Mouse (Mus musculus): ENCODE measurements around the gene Cdca3. TPM values are rescaled to one million over a fixed set of nuclear protein-coding genes. Genes with fewer than 3 reads are reported as not detected.
A peak's percentile ranks its signal among the peaks of the same experiment; 100 is the strongest.

Gene Cdca3
- polyA plus RNA-seq, 1 experiment from 2014 or later = 202 TPM

DNA sequence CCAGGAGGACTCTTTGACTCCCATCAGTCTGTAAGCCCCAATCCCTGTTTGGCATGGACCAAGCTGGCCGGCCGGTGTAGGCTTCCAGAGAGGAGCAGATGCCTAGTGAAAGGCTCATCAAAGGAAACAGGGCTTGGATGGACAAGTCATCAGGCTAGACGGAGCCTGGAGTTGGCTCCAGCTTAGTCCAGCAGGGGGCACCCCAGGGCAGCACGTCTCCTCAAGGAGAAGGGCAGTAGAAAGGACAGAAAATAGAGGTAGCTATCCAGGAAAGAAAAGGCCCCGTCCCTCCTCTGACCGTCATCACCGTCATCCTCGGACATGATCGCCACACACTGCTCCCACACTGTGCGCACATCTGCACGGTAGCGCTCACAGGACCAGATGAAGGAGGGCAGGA, 30.4 kb downstream of the Cdca3 start:
- no peak overlapping the region for H3K4me3 ChIP-seq (replicated peaks)
- H3K9ac ChIP-seq = no peak overlapping the region
- H3K4me1 ChIP-seq (replicated peaks) = peaks cover 22% of the 10 kb centered on the region
- ATAC-seq (ENCODE audit: low read depth) (peak; percentile 24), DNase-seq (peak; percentile 53)
- H3K9me3 ChIP-seq (replicated peaks) = no peaks in the 10 kb centered on the region
- H3K36me3 ChIP-seq = no peaks in the 10 kb centered on the region
- H3K27ac ChIP-seq = no peak overlapping the region
- WGBS (ENCODE audit: insufficient replicate concordance) = 5% methylated on average over 12 of the region's 12 CpGs
- H3K4me2 ChIP-seq = no peak overlapping the region
- H3K27me3 ChIP-seq = peaks cover 99% of the 10 kb centered on the region

DNA sequence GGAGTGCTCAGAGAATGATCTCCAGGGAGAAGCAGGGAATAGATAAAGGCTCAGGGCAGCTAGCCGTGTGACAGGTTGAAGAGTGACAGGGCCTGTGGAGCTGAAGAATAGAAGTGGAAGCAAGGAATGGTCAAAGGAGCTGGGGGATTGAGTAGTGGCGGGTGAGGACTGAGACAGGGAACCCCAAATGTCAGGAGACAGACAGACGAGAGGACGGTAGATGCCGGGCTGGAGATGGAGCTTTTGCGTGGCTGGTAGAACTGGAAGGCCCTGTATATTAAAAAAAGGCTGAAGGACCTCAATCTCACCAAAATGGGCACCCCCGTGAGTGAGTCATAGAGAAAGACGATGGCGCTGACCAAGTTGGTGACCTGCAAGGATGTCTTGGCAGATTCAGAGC, 31.2 kb downstream of the Cdca3 start:
- Histone ChIP-seq H3K36me3 (no peaks in the 10 kb centered on the region), H3K9ac (no peak overlapping the region), H3K27me3 (peaks cover 100% of the 10 kb centered on the region), H3K4me1 (replicated peaks) (peaks cover 22% of the 10 kb centered on the region), H3K27ac (no peak overlapping the region), H3K4me3 (replicated peaks) (no peak overlapping the region), H3K9me3 (replicated peaks) (no peaks in the 10 kb centered on the region), H3K4me2 (no peak overlapping the region)
- WGBS (ENCODE audit: insufficient replicate concordance) = 75% methylated on average over 9 of the region's 9 CpGs
- ATAC-seq (ENCODE audit: low read depth) (no peak), DNase-seq (no peak)

DNA sequence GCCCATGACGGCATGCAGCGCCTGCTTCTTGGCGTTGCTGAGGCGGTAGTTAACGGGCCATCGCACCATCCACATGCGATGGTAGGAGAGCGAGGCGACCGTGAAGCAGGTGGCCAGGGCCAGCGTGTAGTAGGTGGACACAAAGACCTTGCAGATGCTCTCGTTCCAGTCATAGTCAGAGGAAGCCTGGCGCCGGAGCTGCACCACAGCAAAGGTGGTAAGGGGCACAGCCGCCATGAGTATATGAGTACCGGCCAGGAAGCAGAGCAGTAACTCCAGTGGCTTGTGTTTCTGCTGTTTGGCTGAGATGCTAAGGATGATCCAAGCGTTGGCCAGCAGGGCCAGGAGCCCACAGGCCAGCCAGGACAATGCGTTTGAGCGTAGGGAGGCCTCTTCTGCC, 31.9 kb downstream of the Cdca3 start:
- Histone ChIP-seq H3K4me1 (replicated peaks) (peaks cover 22% of the 10 kb centered on the region), H3K4me2 (no peak overlapping the region), H3K36me3 (no peaks in the 10 kb centered on the region), H3K9me3 (replicated peaks) (no peaks in the 10 kb centered on the region), H3K27ac (no peak overlapping the region), H3K4me3 (replicated peaks) (no peak overlapping the region), H3K27me3 (peaks cover 100% of the 10 kb centered on the region), H3K9ac (no peak overlapping the region)
- 74% methylated on average over 19 of the region's 19 CpGs for WGBS (ENCODE audit: insufficient replicate concordance)
- ATAC-seq (ENCODE audit: low read depth) (no peak), DNase-seq (no peak)

DNA sequence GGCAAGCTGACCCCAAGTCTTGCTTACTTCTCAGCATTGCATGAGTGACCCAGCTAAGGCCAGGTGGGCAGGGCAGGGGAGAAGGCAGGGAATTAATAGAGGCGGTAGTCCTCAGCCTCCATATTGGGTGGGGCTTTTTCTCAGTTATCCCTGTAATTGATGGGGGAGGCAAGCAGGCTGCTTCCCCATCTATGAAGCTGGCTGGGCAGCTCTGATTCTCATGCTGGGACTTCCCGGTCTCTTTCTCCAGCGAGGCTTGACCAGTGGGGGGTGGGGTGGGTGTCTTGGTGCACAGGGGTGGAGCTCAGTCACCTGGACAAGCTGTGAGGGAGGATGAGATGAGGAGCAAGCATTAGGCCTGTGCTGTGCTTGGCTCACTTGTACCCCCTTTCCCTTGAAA, 32.5 kb downstream of the Cdca3 start:
- 25% methylated on average over 3 of the region's 3 CpGs for WGBS (ENCODE audit: insufficient replicate concordance)
- Histone ChIP-seq H3K9me3 (replicated peaks) (no peaks in the 10 kb centered on the region), H3K36me3 (no peaks in the 10 kb centered on the region), H3K4me3 (replicated peaks) (no peak overlapping the region), H3K27me3 (peaks cover 98% of the 10 kb centered on the region), H3K9ac (no peak overlapping the region), H3K4me2 (no peak overlapping the region), H3K27ac (no peak overlapping the region), H3K4me1 (replicated peaks) (peaks cover 17% of the 10 kb centered on the region)
- DNase-seq (no peak), ATAC-seq (ENCODE audit: low read depth) (no peak)

DNA sequence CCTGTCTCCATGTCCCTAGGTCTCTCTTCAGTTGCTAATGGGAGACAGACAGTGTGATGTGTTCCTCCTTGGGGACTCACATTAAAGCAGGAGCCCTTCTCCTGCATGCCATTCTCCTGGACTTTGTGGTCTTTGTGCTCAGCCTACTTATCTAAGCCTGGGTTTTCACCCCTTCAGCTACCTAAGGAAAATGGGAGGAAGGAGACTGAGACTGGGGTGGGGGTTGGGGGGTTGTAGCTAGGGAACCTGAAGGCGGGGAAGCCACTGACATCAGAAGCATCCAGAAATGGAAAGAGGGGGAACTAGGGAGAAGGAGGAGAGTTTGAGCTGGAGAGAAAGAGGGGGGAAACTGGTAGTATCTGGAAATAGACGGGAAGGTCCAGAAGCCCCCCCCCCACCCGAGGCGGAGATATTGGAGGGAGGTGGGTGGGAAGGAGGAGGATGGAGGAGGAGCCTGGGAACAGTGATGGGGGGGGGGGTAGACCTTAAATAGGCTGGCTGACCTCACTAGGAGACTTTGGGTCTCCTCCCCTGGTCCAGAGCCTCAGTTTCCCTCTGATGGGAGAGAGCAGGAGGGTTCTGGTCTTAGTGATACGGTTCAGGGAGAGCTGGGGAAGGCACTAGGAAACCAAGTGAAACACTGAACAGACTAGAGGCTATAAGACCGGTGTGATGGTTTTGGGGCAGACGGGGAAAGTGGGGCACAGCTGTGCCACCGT, 33.2 kb downstream of the Cdca3 start:
- WGBS (ENCODE audit: insufficient replicate concordance) = 10% methylated on average over 8 of the region's 8 CpGs
- Histone ChIP-seq H3K4me3 (replicated peaks) (no peak overlapping the region), H3K4me2 (0 out of 2 replicates have a peak overlapping the region, but pooled peaks have one; percentile 64), H3K27me3 (peaks cover 96% of the 10 kb centered on the region), H3K27ac (no peak overlapping the region), H3K36me3 (no peaks in the 10 kb centered on the region), H3K9me3 (replicated peaks) (no peaks in the 10 kb centered on the region), H3K4me1 (replicated peaks) (peaks cover 13% of the 10 kb centered on the region), H3K9ac (no peak overlapping the region)
- ATAC-seq (ENCODE audit: low read depth) = no peak
- DNase-seq = no peak

DNA sequence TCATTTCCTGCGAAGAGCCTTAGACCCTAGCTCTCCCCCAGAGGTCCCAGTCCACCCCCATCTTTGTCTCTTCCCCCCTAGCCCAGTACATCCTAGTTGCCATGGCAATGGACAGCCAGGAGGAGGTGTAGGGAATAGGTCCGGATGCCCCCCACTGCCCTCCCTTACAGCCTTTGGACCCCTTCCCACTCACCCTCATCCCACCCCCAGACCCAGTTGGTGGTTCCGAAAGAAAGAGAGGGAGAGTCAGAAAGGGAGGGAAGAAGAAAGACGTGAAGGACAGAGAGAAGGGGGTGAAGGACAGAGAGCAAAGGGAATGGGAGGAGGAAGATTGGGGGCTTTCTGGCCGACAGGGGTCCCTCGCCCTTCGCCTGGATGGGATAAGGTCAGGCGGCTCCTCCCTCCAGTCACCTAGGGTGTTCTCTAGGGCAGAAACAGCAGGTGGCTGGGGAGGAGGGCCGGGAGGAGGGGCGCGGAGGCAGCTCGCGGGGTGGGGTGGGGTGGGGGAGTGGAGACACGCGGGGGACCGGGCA, 33.8 kb downstream of the Cdca3 start:
- no peak for ATAC-seq (ENCODE audit: low read depth)

DNA sequence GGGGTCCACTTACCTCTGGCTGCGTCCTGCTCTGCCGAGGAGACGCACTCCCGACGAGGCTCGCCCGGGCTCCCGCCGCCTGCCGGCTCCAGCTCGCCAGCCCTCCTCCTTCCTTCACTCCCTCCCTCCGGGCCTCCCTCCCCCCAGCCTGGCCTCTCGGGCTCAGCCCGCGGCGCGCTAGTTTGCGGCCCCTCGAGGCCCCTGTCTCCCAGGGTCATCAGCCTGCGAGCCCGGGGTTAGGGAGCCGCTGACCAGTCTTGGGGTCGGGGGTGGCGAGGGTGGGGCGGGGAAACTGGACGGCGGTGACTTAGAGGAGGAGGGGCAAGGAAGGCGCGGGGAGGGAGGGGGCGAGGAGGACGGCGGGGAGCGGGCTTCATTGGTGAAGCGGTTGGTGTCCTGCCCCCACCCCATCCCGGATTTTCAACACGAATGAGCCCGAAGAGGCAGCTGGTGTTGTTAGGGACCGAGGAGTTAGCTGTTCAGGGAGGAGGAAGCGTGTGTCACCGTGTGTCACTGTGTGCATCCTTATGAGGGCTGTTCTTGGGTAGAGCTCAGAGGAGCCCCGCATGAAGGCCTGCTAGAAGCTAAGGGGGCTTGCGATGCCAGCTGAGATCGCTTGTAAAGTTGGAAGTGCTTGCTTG, 34.4 kb downstream of the Cdca3 start, which contains the start of gene Gpr162:
Gene Gpr162, minus strand, starts transcription at position 326 of the 641 bp plus-strand sequence.
- H3K9ac ChIP-seq = no peak within 1 kb of the TSS
- no peaks in the 10 kb centered on the region for H3K9me3 ChIP-seq (replicated peaks)
- peaks cover 87% of the 10 kb centered on the region for H3K27me3 ChIP-seq
- H3K36me3 ChIP-seq = no peaks in the 10 kb centered on the region
- no peak for ATAC-seq (ENCODE audit: low read depth)
- DNase-seq = peak; percentile 17
- no peak within 1 kb of the TSS for H3K27ac ChIP-seq
- WGBS (ENCODE audit: insufficient replicate concordance) = 1% methylated on average over 34 of the region's 43 CpGs
- H3K4me1 ChIP-seq (replicated peaks) = peaks cover 13% of the 10 kb centered on the region
- H3K4me3 ChIP-seq (replicated peaks) = peak within 1 kb of the TSS; percentile 48
- H3K4me2 ChIP-seq = peak within 1 kb of the TSS; percentile 64

More for the DNA sequence above, 33.8 kb downstream of the Cdca3 start:
- Histone ChIP-seq H3K27me3 (peaks cover 93% of the 10 kb centered on the region), H3K9me3 (replicated peaks) (no peaks in the 10 kb centered on the region), H3K9ac (no peak overlapping the region), H3K4me2 (peak overlapping the region; percentile 64), H3K4me1 (replicated peaks) (peaks cover 13% of the 10 kb centered on the region), H3K4me3 (replicated peaks) (peak overlapping the region; percentile 48), H3K27ac (no peak overlapping the region), H3K36me3 (no peaks in the 10 kb centered on the region)
- whole genome bisulfite sequencing (ENCODE audit: insufficient replicate concordance) = 1% methylated on average over 13 of the region's 16 CpGs
- no peak for DNase-seq

DNA sequence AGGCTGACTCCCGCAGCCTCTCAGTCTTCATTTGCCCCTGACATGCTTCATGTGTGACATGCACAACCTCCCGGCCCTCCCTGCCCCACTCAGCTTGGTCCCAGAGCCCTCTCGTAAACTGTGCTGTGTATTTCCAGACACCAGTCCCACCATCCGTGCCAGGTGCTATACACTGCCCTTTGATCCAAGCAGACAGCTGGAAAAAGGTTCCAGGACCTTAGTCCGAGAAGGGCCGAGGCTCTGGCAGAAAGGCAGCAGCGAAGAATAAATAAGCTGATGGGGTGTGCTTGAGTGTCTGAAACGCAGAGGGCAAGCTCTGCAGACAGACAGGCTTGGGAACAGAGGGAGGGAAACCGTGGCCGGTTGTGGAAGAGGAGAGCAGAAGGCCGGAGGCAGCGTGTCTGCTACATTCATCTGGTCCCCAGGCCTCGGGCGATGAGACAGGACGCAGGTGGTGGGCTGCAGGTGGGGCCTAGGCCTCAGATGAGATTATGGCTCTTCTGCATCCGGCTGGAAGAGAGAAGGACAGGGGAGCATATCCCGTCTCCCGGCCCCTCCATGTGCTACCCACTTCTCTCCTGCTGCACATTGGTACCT, 36.5 kb downstream of the Cdca3 start:
- Histone ChIP-seq H3K9ac (no peak overlapping the region), H3K36me3 (no peaks in the 10 kb centered on the region), H3K4me3 (replicated peaks) (no peak overlapping the region), H3K9me3 (replicated peaks) (no peaks in the 10 kb centered on the region), H3K4me2 (no peak overlapping the region), H3K4me1 (replicated peaks) (peaks cover 13% of the 10 kb centered on the region), H3K27ac (no peak overlapping the region), H3K27me3 (peaks cover 66% of the 10 kb centered on the region)
- ATAC-seq (ENCODE audit: low read depth) (no peak), DNase-seq (no peak)
- WGBS (ENCODE audit: insufficient replicate concordance) = 67% methylated on average over 18 of the region's 18 CpGs

DNA sequence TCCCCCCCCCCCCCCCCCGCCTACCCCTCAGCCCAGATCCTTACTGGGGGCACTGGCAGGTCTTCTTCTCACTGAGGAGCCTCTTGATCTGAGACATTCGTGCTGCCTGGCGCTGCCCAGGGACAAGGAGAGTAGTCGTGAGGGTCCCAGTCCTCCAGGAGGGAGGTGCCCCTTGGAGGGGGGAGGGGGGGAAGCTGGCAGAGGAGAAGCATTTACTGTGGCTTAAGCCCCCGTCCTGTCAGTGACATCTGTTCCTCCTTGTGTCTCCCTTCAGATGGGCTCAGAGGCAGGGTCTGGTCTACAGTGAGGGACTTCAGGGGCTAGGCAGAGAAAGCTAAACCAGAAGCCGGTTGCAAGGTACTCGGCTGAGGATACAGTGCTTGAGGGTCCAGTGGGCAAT, 37.2 kb downstream of the Cdca3 start:
- Histone ChIP-seq H3K9me3 (replicated peaks) (no peaks in the 10 kb centered on the region), H3K27ac (no peak overlapping the region), H3K4me1 (replicated peaks) (peaks cover 13% of the 10 kb centered on the region), H3K27me3 (peaks cover 59% of the 10 kb centered on the region), H3K4me2 (no peak overlapping the region), H3K36me3 (no peaks in the 10 kb centered on the region), H3K4me3 (replicated peaks) (no peak overlapping the region), H3K9ac (no peak overlapping the region)
- DNase-seq (no peak), ATAC-seq (ENCODE audit: low read depth) (no peak)
- WGBS (ENCODE audit: insufficient replicate concordance) = 56% methylated on average over 6 of the region's 7 CpGs

DNA sequence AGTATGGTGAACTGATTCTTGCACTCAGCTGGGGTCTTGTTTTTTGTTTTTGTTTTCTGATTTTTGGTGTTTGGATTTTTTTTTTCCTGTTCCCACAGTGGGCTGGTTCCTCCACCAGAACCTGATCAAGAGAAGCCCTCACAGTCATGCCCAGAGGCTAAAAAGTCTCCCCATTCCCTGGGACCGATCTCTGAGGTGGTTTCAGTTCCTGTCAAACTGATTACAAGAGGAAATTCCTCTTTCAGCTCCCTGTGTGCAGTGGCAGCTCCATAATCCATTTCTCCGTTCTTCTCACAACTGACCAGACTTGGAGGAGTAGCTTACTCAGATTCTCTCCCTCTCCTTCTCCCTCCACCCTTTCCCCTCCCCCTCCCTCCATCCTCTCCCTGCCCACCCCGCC, 45.0 kb downstream of the Cdca3 start:
- ATAC-seq (ENCODE audit: low read depth) (no peak), DNase-seq (no peak)
- Histone ChIP-seq H3K4me2 (no peak overlapping the region), H3K4me3 (replicated peaks) (no peak overlapping the region), H3K36me3 (no peaks in the 10 kb centered on the region), H3K9ac (no peak overlapping the region), H3K4me1 (replicated peaks) (no peaks in the 10 kb centered on the region), H3K27ac (no peak overlapping the region), H3K27me3 (no peaks in the 10 kb centered on the region), H3K9me3 (replicated peaks) (no peaks in the 10 kb centered on the region)
- WGBS (ENCODE audit: insufficient replicate concordance) = 24% methylated on average over 2 of the region's 3 CpGs

DNA sequence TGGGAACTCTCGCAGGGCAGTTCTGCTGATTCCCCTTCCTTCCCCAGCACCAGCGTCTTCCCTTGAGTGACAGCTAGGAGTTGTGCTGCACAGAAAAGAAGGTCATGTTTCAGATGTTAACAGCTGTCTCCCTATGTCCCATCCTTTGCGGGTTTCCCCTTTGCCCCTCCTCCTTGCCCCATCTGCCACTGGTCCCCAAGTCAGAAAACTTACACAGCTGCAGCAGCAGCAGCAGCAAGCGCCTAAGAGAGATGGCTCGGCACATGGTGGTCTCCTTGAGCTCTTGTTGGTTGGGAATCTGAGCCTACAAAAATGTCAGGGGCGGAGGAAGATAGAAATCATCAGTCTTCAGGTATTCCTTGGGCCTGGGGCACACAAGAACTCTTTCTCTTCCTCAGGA, 50.0 kb downstream of the Cdca3 start:
- DNase-seq = no peak
- Histone ChIP-seq H3K27ac (no peak overlapping the region), H3K9me3 (replicated peaks) (no peaks in the 10 kb centered on the region), H3K9ac (no peak overlapping the region), H3K27me3 (no peaks in the 10 kb centered on the region), H3K4me2 (no peak overlapping the region), H3K4me3 (replicated peaks) (no peak overlapping the region), H3K36me3 (no peaks in the 10 kb centered on the region), H3K4me1 (replicated peaks) (no peaks in the 10 kb centered on the region)
- WGBS (ENCODE audit: insufficient replicate concordance) = 42% methylated on average over 6 of the region's 6 CpGs
- ATAC-seq (ENCODE audit: low read depth) = no peak
